Mouse (Mus musculus): ENCODE data around the gene Cers3.

DNA sequence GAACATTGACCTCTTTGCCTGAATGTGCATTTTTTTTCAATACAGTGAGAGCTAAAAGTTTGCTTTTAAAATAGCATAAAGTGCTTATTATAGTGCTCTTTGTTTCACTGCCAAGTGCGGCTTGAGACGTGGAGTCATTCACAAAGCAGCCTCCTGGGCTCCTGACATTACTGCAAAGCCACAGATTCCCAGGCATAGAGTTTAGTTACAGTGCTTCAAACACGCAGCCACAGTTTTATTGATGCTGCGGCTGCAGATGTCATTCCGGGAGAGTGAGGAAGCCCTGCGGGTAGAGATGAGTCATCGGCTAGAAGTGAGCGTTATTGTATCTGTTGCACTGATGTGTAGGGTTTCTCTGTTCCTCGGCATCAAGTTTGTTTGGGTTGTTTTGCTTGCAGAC, 69.4 kb downstream of the Cers3 start:
- TF ChIP-seq POLR2A (IDR thresholded peaks at IDR 0.05; ENCODE audit: insufficient read depth, low read depth, low read length) = no peak
- no peak for TF ChIP-seq CTCF (IDR thresholded peaks at IDR 0.05; ENCODE audit: insufficient read depth, low read depth, low read length)
